Mouse (Mus musculus): ENCODE measurements around the gene Itprid2. TPM values are rescaled to one million over a fixed set of nuclear protein-coding genes. Genes with fewer than 3 reads are reported as not detected.
A peak's percentile ranks its signal among the peaks of the same experiment; 100 is the strongest.

Gene Itprid2
- polyA plus RNA-seq, 1 experiment, result 27.8 TPM

- peaks cover 13% of the 10 kb centered on the region for H3K4me1 ChIP-seq (ENCODE audit: control insufficient read depth, insufficient read depth, low read length)
- H3K4me3 ChIP-seq (ENCODE audit: insufficient read depth, low read length), result no peak overlapping the region
- no peak for TF ChIP-seq POLR2A (IDR thresholded peaks at IDR 0.05; ENCODE audit: low read depth, low read length)
- no peak for TF ChIP-seq CTCF (IDR thresholded peaks at IDR 0.05; ENCODE audit: borderline replicate concordance, insufficient read depth, low read length)
- peak overlapping the region; percentile 75 for H3K27ac ChIP-seq (ENCODE audit: insufficient read depth, low read length)
Observed at GRCm38 (mm10) chr2:79696478-79697230, 61.5 kb downstream of the Itprid2 start.

- Histone ChIP-seq H3K27ac (ENCODE audit: insufficient read depth, low read length) (peak overlapping the region; percentile 91), H3K4me3 (ENCODE audit: insufficient read depth, low read length) (no peak overlapping the region), H3K4me1 (ENCODE audit: control insufficient read depth, insufficient read depth, low read length) (peaks cover 13% of the 10 kb centered on the region)
- TF ChIP-seq POLR2A (IDR thresholded peaks at IDR 0.05; ENCODE audit: low read depth, low read length) (no peak), CTCF (IDR thresholded peaks at IDR 0.05; ENCODE audit: borderline replicate concordance, insufficient read depth, low read length) (no peak)
Observed at GRCm38 (mm10) chr2:79698166-79698565, 63.0 kb downstream of the Itprid2 start.

GRCm38 (mm10) chr2:79704773-79705172, 69.6 kb downstream of the Itprid2 start:
- no peak overlapping the region for H3K27ac ChIP-seq (ENCODE audit: insufficient read depth, low read length)
- H3K4me1 ChIP-seq (ENCODE audit: control insufficient read depth, insufficient read depth, low read length), result no peaks in the 10 kb centered on the region
- H3K4me3 ChIP-seq (ENCODE audit: insufficient read depth, low read length), result no peak overlapping the region
- TF ChIP-seq CTCF (IDR thresholded peaks at IDR 0.05; ENCODE audit: borderline replicate concordance, insufficient read depth, low read length) (no peak), POLR2A (IDR thresholded peaks at IDR 0.05; ENCODE audit: low read depth, low read length) (no peak)

GRCm38 (mm10) chr2:79707575-79707974, 72.4 kb downstream of the Itprid2 start, which contains the start of gene Ppp1r1c:
Gene Ppp1r1c, plus strand, starts transcription at chr2:79707780.
- Histone ChIP-seq H3K4me3 (ENCODE audit: insufficient read depth, low read length) (no peak within 1 kb of the TSS), H3K4me1 (ENCODE audit: control insufficient read depth, insufficient read depth, low read length) (no peaks in the 10 kb centered on the region), H3K27ac (ENCODE audit: insufficient read depth, low read length) (no peak within 1 kb of the TSS)
- TF ChIP-seq POLR2A (IDR thresholded peaks at IDR 0.05; ENCODE audit: low read depth, low read length) (no peak), CTCF (IDR thresholded peaks at IDR 0.05; ENCODE audit: borderline replicate concordance, insufficient read depth, low read length) (no peak)

- H3K4me1 ChIP-seq (ENCODE audit: control insufficient read depth, insufficient read depth, low read length), result no peaks in the 10 kb centered on the region
- no peak for TF ChIP-seq POLR2A (IDR thresholded peaks at IDR 0.05; ENCODE audit: low read depth, low read length)
- no peak for TF ChIP-seq CTCF (IDR thresholded peaks at IDR 0.05; ENCODE audit: borderline replicate concordance, insufficient read depth, low read length)
- H3K27ac ChIP-seq (ENCODE audit: insufficient read depth, low read length), result no peak overlapping the region
- no peak overlapping the region for H3K4me3 ChIP-seq (ENCODE audit: insufficient read depth, low read length)
Observed at GRCm38 (mm10) chr2:79713662-79714091, 78.5 kb downstream of the Itprid2 start.

GRCm38 (mm10) chr2:79714745-79715144, 79.6 kb downstream of the Itprid2 start:
- Histone ChIP-seq H3K4me3 (ENCODE audit: insufficient read depth, low read length) (no peak overlapping the region), H3K27ac (ENCODE audit: insufficient read depth, low read length) (no peak overlapping the region), H3K4me1 (ENCODE audit: control insufficient read depth, insufficient read depth, low read length) (no peaks in the 10 kb centered on the region)
- TF ChIP-seq POLR2A (IDR thresholded peaks at IDR 0.05; ENCODE audit: low read depth, low read length) (no peak), CTCF (IDR thresholded peaks at IDR 0.05; ENCODE audit: borderline replicate concordance, insufficient read depth, low read length) (no peak)

- H3K4me3 ChIP-seq (ENCODE audit: insufficient read depth, low read length), result no peak overlapping the region
- TF ChIP-seq CTCF (IDR thresholded peaks at IDR 0.05; ENCODE audit: borderline replicate concordance, insufficient read depth, low read length), result no peak
- TF ChIP-seq POLR2A (IDR thresholded peaks at IDR 0.05; ENCODE audit: low read depth, low read length), result no peak
- no peak overlapping the region for H3K27ac ChIP-seq (ENCODE audit: insufficient read depth, low read length)
- H3K4me1 ChIP-seq (ENCODE audit: control insufficient read depth, insufficient read depth, low read length), result no peaks in the 10 kb centered on the region
Observed at GRCm38 (mm10) chr2:79715925-79716324, 80.8 kb downstream of the Itprid2 start.

GRCm38 (mm10) chr2:79717846-79718245, 82.7 kb downstream of the Itprid2 start:
- Histone ChIP-seq H3K27ac (ENCODE audit: insufficient read depth, low read length) (no peak overlapping the region), H3K4me3 (ENCODE audit: insufficient read depth, low read length) (no peak overlapping the region), H3K4me1 (ENCODE audit: control insufficient read depth, insufficient read depth, low read length) (no peaks in the 10 kb centered on the region)
- TF ChIP-seq CTCF (IDR thresholded peaks at IDR 0.05; ENCODE audit: borderline replicate concordance, insufficient read depth, low read length), result no peak
- TF ChIP-seq POLR2A (IDR thresholded peaks at IDR 0.05; ENCODE audit: low read depth, low read length), result no peak

- no peak for TF ChIP-seq POLR2A (IDR thresholded peaks at IDR 0.05; ENCODE audit: low read depth, low read length)
- no peak for TF ChIP-seq CTCF (IDR thresholded peaks at IDR 0.05; ENCODE audit: borderline replicate concordance, insufficient read depth, low read length)
- Histone ChIP-seq H3K27ac (ENCODE audit: insufficient read depth, low read length) (no peak overlapping the region), H3K4me1 (ENCODE audit: control insufficient read depth, insufficient read depth, low read length) (no peaks in the 10 kb centered on the region), H3K4me3 (ENCODE audit: insufficient read depth, low read length) (no peak overlapping the region)
Observed at GRCm38 (mm10) chr2:79722415-79722814, 87.3 kb downstream of the Itprid2 start.

Other genes with a start within 250 kb of the Itprid2 start
- not detected in 2 replicates for gene Neurod1, start 178.6 kb upstream of the Itprid2 start, polyA plus RNA-seq (2011; ENCODE audit: insufficient read length, low read depth, missing spikeins)
- 0.99 and 2.2 TPM in 2 replicates for gene Cerkl, start 178.6 kb upstream of the Itprid2 start, polyA plus RNA-seq (2011; ENCODE audit: insufficient read length, low read depth, missing spikeins)
- gene Ppp1r1c, start 72.4 kb downstream of the Itprid2 start, polyA plus RNA-seq (2011; ENCODE audit: insufficient read length, low read depth, missing spikeins), result not detected in 2 replicates